Mouse (Mus musculus) embryo, embryonic 11.5 days (tissue): ENCODE results near the gene D430041D05Rik.

ENCODE experiments used
- DNase-seq: peaks from one replicate; pipeline ENCODE4 v3.0.0-alpha.2; 2012; ENCODE audit warnings: low read depth, low spot score

The D430041D05Rik gene

DNA sequence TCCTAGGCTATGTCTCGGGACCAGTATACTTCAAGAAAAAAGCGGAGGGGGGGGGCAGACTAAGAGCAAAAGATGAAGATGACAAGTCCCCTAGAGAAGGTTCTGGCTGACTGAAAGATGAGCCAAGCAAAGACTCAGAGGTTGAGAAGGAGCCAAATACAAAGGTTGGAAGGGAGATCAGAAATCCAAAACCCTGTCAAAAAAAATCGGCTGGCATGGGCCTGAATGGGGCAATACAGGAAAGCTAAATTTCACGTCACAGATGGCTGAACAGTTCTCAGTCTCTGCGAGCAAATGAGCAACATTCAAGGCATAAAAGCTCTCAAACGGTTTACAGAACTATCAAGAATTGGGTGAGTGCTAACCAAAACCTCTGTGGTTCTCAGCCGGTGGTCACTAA, 2.5 kb downstream of the D430041D05Rik start:
- no peak for DNase-seq

DNA sequence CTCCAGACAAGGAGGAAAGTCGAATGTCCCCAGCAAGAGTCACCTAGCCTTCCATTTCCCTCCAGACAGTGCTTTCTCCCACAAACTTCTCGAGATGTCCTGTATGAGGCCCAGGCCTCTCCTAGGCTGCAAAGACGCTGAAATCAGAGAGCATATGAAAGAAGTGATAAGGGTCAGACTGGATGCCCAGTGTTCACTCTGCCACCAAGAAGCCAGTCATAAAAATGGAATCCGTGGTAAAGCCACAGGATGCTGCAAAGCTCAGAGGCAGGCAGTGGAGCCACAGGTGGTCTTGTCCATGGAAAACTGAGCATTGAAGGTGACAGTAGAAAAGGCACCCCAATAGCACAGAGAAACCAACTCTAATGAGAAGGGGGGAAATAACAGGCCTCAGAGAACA, 2.9 kb downstream of the D430041D05Rik start:
- DNase-seq: no peak

DNA sequence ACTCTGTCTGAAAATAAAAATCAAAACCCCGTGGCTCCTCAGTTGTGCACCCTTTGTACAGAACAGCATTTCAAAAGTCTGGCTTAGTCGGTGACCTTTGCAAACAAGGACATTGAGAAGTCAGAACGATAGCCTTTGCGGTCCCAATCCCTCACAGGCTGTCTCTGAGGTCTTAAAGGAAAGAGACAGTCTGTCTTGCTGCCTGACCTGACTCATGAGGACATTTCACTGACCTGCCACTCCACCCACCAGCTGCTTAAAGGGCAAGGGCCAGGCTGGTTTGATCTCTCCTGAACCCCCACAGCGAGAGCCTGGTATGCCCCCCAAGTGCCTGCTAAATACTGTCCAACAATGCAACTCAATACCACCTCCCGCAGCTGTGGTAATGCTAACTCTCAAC, 6.8 kb downstream of the D430041D05Rik start:
- no peak for DNase-seq

DNA sequence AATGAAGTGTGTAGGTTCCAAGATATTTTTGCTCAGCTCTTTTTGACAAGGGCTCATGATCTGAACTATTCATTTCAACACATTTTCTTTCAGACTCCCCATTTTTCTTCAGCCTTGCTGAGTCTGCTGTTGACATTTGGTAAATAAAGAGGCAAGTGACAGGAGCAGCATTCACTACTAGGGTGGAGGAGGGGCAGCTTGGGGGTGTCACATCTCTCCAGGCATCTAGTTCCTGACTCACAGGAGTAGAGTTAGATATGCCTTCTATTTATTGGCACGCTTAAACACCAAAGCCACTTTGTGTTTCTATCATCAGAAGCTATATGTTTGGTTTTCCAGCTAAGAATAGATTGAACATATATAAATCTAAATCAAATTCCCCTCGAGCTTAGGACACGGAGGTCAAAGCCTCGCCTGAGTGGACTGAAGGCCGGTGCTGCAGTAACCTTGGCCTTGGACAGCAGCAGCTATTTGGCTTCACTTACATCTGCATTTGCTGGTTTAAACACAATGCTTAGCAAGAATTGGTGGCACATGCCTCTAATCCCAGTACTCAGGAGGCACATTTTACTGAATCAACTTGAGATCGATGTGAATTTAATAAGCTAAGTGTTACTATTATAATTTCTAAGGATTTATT, 12.0 kb downstream of the D430041D05Rik start:
- DNase-seq: no peak

DNA sequence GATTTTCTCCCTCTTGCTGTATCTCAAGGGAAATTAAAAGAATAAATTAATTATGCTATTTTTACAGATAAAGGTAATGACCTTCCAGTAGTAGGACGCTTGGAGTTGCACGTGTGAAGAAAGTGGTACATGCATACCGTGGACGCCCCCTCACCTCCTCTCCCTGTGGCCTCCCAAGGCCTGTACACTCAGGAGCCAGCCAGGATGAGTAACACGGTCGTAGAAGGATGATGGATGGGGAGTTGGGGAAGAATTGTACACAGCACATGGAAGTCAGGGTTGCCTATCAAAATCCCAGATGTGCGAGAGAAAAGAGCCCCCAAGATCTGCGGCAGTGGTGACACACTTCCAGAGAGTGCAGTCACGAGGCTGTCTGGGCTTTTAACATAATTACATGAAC, 14.9 kb downstream of the D430041D05Rik start:
- no peak for DNase-seq

DNA sequence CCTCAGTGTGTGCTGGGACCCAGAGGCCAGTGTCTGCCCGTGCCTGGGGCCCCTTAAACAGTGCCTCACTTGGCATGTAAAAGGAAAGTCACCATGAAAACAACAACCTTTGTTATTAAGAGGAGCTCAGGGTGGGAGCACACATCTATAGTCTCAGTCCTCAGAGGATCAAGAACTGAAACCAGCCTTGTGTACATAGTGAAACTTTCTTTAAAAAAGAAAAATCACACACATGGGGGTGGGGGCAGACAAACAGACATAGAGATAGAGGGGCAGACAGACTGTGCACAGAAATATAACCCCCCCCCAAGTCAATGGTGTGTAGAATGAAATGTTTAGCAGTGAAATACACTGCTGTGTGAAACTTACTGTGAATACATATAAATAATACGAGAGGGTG, 16.0 kb downstream of the D430041D05Rik start:
- DNase-seq: no peak

DNA sequence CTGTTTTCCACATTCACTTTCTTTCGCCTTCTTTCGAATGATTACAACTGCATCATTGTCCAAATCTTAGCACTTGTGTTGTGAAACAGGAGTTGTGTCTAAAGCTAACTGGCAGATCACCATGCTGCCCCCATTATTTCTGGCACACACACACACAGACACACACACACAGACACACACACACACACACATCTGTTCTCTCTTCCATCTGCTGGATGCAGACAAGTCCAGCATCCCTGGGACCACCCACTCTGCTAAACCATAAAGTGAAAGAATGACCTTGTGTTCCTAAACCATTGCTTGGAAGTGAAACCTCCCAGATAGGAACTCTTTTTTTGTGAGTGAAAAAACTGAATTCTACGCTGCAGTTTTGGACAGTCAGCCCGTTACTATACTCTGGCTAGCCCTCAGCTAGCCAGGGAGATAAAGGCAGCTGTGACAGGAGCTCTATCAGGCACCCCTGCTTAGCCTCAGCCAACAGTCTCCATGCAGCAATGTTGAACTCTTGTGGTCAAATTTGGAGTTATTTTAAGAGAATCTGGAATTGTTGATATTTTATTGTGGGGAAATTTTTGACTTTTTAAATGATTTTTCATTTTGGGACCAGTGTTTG, 18.0 kb downstream of the D430041D05Rik start:
- DNase-seq: no peak

DNA sequence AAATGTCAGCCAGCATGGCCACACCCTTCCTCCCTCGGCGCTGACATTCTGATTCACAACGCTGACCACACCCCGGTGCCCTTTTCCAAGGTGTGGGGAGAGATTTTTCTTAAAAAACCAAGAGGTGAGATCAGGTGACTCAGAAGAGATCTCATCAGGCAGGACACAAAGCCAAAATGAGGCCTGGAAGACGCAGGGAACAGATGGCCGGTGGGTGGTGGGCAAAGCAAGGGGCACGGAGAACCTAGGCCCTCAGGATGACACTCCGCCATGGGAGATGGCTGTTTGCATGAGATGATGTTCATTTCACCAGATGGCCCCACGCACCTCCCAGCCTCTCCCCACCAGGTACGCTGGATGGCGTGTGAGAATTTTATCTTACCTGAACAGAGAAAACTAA, 21.6 kb downstream of the D430041D05Rik start:
- DNase-seq: no peak

DNA sequence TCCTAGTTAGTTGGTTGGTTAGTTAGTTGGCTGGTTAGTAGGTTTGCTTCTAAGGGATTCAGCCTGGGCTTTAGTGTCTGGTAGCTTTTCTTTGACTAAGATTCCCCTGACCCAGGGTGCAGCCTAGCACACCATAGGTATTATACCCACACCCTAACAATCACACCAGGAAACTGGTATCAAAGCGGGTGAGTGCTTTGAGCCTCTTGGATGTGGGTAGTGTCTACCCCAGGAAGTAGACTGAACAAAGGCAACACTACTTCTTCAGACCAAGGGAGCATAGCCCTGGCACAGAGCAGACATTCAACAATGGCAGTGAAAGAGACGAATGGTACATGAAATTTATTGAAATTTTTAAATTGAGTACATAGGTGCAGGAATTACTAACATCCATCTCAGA, 24.9 kb downstream of the D430041D05Rik start:
- DNase-seq: no peak

DNA sequence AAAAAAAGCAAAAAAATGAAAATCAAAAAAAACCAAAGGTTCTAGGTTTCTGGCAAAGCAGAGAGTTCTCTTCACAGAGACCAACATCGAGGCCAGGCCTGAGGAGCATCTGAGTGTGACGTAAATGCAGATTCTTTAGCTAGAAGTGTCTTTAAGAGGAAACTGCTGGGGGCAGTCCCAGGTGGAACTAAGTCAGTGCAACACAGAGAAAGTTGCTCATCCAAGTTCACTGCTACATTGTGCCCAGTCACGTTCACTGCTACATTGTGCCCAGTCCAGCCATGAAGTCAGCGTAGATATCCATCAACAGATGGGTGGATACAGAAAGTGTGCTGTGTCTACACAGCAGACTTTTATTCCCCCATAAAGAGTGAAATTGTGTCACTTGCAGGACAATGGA, 27.2 kb downstream of the D430041D05Rik start:
- DNase-seq: no peak

DNA sequence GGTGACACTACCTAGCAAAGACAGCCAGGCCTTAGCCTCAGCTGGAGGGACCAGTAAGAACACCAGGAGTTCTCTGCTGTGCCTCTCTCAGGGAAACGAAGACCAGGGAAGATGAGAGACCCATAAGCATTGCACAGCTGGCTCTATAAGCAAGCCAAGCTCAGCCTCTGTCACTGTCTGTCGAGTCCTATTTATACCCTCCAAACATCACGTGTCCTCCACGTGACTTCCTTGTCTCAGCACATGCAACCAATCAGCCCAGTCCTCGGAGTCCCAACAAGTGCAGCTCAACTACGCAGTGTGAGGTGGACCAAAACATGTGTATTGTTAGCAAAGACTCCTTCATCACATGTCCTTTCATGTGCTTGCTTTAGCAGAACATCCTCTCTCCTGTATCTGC, 28.0 kb downstream of the D430041D05Rik start:
- DNase-seq: no peak

DNA sequence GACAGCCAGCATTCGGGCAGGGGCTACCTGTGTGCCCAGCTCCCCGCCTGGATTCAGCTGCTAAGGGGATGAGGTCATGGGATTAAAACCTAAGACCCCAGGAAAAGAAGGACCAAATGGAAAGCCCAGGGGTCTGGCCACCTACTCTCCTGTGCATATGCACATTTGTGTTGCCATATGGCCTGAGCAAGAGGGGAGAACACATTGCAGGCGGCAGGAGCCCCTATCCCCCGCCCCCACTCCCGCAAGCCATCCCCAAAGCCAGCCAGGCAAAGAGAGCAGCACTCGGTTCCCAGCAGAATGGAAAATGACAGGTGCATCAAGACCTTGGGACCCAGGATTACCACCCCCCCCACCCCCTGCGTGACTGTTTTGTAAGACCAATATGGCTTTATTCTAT, 31.5 kb downstream of the D430041D05Rik start:
- DNase-seq: no peak

DNA sequence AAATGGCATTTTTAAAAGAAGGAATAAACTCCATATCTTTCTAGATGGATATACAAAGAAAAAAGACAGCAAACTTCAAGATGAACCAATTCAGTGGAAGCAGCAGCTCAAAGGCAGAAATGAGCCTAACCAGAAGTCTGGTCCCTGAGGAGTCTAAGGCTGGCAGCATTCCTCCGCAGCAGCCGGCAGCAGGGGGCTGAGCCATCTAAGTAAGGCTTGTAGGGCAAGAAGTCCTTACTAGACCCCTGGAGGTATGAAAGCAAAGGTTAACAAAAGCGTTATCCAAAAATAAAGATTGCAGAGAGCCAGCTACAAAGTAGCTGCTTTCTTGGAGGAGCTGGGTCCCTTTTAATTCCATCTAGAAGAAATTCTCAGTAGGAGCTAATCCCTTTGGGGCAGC, 32.0 kb downstream of the D430041D05Rik start:
- DNase-seq: no peak

DNA sequence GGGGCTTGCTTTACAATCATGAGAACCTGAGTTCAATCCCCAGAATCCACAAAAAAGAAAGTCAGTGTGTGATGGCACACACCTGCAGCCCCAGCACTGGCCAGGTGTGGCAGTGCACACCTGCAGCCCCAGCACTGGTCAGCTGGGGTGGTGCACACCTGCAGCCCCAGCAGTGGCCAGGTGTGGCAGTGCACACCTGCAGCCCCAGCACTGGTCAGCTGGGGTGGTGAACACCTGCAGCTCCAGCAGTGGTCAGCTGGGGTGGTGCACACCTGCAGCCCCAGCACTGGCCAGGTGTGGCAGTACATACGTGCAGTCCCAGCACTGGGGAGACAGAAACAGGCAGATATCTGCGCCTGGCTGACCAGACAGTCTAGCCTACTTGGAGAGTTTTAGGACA, 32.8 kb downstream of the D430041D05Rik start:
- DNase-seq: no peak

DNA sequence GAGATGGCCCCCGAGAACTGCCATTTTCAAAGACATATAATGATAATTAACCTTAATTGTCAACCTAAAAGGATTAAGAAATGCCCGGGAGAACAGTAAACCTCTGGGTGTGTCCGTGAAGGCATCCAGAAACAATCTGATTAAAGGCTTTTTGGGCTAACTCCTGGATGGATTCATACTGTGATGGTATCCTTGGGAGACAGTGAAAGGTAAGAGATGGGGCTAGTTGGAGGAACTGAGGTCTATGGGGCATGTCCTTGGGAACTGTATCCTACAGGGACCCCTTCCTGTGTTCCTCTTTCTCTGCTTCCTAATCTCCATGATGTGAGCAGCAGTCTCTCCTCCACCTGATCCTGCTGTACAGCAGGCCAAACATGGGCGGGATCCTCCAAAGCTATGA, 38.7 kb downstream of the D430041D05Rik start:
- no peak for DNase-seq

DNA sequence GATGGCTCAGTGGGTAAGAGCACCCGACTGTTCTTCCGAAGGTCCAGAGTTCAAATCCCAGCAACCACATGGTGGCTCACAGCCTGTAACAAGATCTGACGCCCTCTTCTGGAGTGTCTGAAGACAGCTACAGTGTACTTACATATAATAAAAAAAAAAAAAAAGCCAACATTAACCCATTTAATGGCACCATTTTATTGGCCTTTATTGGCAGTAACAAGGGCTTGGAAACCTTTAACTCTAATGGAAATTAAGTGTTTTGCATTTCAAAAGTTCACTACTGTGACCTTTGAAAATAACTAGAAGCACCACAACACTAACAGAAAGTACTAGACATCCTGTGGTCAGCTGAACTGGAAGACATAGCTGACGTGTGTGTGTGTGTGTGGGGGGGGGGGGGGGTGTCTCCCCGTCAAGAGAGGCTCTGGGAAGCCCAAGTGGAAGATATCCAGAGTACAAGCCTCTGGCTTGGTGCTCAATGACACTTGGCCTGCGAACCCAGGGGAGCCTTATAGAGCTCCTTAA, 39.1 kb downstream of the D430041D05Rik start:
- no peak for DNase-seq

DNA sequence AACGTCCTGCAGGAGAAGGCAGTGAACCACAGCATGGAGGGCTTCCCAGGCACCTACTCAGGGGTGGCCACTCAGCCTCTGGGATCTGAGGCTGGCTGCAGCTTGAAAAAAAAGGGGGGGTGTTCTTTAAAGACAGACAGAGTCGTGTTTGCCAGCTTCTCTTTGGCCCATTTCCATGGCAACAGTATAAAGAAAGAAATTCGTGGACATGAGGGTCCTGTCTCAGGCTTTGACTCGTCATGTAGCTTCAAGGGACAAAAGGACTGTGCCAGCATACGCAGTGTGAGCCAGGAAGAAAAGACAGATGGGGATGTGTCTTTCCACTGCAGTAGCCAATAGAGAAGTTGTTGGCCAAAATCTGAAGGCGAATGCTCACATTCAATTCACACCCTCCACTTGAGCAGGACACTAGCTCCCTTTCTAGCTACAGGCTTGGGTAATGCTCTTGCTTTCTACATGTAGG, 42.9 kb downstream of the D430041D05Rik start:
- peak; percentile 20 for DNase-seq

DNA sequence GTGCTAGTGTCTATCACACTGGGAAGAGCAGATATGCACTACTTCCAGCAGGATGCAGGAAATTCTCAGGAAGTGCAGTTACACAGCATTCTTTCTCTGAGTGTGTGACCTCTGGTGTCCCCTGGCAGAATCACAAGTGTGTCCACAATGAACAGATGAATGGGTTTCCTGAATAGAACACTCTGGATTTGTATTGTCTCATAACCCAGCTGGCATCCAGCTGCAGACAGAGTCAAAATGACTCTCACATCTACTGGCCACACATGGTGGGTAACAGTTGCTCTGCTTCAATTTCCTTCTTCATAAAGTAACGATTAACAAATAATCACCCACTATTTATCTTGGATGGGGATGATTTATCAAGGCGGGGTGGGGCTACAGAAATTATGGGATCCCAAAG, 43.5 kb downstream of the D430041D05Rik start:
- DNase-seq: no peak

DNA sequence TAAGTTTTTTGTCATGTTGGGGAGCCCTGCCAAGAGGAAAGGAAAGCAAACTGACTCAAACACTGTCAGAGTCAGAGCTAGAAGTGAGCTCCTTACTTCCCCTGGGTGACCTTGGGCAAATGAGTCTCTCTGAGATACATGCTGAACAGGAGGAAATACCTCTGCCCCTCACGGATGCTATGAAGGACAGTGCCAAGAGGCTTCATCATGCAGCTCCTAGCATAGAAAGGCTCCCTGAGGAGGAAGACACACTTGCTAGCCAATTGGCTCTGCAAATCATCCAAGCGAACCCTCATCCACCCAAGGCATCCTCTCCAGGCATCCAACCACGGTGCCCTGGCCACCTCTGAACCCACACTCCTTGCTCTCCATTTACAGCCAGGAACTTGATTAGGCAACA, 51.5 kb downstream of the D430041D05Rik start:
- DNase-seq: no peak

DNA sequence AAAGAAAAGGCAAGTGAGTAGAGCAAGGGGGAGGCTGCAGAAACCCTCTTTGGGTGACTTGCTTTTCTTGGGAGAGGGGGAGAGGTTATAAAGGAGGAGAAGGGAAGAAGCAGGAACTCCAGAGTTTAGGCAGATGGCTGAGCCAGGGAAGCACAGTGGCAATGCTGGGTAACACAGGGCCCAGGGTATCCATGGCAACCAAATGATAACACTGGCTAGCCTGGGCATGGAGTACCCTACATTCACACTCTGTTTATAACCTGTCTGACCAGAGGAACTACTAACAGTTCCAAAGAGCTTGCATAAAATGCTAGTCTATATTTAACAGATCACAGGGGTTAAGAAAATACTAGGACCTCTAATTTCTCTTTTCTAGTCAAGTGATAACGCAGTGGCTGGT, 51.9 kb downstream of the D430041D05Rik start:
- no peak for DNase-seq

DNA sequence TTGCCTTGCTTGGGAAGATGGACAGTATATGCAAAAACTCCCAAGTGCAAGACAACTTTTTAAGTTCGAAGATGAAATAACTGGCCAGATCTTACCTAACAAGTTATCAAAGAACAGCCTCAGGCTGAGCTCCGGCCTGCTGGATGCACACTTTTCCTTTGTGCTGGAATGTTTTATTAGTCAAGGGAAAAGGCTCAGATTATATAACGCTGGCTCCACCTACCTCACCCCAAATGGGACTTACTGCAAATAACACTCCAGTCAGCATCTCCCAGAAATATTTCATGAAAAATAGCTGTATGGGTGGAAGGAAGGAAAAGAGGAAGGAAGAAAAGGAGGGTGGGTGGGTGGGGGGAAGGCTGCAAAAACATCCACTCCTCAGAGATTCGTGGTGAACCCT, 54.3 kb downstream of the D430041D05Rik start:
- no peak for DNase-seq

DNA sequence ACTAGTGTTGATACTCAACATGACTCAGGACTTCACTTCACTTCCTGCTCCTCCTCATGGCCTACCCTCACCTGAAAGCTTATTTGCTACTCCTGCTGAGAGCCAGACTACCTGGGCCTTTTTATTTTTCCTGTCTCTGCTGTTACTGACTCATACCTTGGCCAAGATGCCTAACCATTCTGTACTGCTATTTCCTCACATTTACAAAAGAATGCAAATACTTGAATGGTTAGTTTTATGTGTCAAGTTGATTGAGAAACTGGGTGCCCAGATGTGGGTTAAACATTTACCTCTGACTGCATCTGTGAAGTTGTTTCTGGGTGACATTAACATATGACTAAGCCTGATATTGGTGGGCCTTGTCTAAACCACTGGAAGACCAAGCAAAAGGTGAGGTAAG, 56.7 kb downstream of the D430041D05Rik start:
- DNase-seq: no peak

DNA sequence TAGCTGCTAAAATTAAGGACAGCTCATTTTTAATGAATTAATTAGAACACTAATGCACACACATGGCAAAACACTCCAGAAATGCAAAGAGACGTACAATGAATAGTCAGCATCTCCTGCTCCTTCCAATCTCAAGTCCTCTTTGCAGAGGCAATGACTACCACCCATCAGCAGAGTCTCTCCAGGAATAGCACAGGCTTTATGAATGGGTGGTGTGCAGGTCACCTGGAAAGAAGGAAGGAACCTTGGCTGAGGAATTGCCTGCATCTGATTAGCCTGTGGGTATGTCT, 58.7 kb downstream of the D430041D05Rik start:
- no peak for DNase-seq
